Mouse (Mus musculus): ENCODE results near the gene C87436. TPM values are rescaled to one million over a fixed set of nuclear protein-coding genes. Genes with fewer than 3 reads are reported as not detected.
A peak's percentile ranks its signal among the peaks of the same experiment; 100 is the strongest.

C87436 gene
- total RNA-seq, 2 experiments from 2014 or later, result 16.5 to 23.5 TPM

DNA sequence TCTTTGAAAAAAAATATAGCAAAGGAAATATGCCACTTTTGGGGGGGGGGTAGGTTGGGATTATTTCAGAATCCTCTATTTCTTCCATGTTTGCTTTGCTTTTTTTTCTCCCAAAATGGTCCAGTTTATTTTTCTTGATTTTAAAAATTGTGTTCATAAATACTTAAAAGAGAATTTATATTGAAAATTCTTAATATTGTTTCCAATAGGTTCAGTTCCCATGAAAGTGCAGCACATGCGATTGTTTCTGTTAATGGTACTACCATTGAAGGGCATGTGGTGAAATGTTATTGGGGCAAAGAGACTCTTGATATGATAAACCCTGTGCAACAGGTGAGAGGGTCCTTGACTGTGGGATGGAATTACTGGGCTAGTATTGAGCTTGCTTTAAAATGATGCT lies 11.8 kb upstream of the C87436 start, which contains the start of gene Gm44790:
TSS of gene Gm44790 (plus strand) at position 301 of the 400 bp plus-strand sequence.
- DNase-seq, result no peak

DNA sequence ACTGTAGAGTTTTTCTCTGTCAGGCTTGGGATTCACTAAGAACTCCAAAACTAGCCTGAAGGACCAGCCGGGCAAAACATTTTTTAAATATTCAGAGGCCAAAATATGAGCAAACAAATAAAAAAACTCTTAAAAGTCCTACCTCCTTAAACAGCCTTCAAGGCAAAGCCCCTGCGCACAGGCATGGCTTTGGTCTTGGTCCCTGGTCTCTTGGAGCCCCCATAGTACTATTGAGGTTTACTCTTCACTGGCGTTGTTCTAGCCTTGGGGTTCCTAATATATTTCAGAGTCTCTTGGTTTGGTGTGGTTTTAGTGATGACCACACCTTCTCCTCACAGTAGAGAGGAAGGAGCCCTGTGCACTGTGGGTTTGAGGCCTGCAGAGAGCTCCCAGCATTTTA lies 6.6 kb upstream of the C87436 start:
- DNase-seq, result no peak

DNA sequence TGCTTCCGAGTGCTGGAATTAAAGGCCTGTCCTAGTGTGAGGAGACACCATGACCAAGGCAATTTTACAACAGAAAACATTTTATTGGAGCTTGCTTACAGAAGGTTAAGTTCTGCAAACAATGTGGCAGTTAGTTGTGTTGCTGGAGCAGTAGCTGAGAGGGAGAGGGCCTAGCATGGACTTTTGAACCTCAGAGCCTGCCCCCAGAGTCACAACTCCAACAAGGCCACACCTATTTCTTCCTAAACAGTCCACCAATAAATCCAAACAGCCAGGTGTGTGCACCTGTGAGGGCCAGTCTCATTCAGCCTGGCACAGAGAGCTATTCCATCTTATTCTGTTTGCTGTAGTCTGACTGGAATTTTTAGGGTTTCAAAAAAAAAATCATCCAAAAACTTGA lies 4.5 kb upstream of the C87436 start:
- DNase-seq, result no peak

DNA sequence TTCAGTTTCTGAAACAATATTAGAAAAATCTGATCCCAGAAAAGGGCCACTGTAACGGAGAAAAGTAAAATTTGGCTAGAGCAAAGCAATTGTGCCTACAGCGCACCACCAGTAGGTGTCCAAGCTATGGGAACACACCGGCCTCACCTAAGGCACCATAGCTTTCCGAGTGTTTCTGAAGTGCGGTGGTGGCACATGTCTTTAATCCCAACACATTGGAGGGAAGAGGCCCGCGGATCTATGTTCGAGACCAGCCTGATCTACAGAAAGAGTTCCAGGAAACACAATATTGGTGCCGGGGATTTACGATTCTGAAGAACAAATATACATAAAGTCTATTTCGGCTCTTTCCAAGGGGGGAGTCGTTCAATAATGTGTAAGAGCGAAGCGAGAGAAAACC lies 463 bp upstream of the C87436 start:
- DNase-seq, result peak; percentile 45 to 55

DNA sequence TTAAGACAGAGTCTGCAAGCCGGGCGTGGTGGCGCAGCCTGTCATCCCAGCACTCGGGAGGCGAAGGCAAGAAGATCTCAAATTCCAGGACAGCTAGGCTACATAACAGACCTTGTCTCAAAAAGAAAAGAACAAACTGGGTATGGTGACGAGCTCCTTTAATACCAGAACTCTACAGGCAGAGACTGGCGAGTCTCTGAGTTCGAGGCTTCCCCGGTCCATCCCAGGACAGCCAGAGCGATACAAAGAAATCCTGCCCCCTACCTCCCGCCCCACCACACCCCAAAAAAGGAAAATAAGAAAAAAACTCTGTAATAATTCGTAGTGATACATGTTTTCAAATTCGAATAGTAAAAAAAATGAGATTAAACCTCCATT lies 934 bp downstream of the C87436 start:
- DNase-seq, result no peak

DNA sequence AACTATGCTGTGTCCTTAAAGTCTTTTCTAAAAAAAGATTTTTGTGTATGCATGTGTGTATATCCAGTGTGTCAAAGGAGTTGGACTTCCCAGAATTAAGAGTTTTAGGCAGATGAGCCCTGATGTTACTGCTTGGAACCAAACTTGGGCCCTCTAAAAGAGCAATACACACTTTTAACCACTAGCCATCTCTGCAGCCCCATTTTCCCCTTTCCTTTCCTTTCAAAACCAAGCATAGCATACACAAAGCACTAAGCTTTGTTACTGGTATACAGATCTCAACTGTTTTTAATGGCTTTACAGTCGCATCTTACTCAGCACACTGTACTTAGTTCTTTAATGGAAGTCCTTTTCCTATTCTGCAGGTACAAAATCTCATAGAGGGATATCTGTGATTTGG lies 1.4 kb downstream of the C87436 start:
- DNase-seq, result no peak

DNA sequence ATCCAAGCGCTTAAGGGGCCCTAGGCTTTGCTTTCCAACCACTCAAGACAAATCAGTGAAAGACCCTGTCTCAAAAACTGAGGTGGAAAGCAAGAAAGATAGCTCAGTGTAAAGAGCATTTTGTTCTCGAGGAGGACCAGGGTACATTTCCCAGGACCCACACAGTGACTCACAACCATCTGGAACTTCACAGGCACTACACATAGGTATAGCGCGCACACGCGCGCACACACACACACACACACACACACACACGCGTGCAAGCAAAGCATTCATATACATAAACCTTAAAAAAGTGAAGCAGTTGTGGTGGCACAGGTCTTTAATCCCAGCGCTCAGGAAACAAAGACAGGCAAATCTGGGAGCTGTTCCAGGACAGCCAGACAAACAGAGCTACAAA lies 3.4 kb downstream of the C87436 start:
- no peak for DNase-seq

DNA sequence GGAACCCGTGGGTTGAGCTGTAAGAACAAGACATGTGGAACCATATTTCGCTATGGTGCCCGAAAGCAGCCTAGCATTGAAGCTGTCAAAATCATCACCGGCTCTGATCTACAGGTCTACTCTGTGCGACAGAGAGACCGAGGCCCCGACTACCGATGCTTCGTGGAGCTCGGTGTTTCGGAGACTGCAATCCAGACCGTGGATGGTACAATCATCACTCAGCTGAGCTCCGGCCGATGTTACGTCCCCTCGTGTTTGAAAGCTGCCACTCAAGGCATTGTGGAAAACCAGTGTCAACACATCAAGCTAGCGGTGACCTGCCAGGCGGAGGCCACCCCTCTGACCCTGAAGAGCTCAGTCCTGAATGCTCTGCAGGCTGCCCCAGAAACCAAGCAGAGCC lies 7.4 kb downstream of the C87436 start:
- DNase-seq, result no peak

DNA sequence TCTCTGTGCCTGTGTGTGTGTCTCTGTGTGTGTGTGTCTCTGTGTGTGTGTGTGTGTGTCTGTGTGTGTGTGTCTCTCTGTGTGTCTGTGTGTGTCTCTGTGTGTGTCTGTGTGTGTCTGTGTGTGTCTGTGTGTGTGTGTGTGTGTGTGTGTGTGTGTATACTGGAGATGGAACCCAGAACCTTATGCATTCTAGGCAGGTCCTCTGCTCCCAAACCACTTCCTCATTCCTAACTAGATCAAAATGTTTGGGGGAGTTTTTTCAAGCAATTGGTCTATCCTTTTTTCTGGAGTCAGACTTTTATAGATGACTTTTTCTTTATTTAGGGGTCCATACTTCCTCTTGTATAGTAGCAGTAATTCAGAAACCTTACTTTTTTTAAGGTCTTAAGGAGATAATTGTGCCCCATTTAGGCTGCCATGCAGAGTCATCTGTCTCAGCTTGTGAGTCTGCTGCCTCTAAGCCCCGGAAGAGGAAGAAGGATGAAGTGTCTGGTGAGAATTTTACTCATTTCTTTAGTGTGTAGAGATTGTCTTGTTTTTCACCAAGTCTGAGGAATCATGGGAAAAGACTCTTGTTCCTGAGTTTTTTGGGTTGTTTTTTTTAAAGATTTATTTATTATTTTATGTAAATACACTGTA lies 8.9 kb downstream of the C87436 start:
- DNase-seq, result no peak

DNA sequence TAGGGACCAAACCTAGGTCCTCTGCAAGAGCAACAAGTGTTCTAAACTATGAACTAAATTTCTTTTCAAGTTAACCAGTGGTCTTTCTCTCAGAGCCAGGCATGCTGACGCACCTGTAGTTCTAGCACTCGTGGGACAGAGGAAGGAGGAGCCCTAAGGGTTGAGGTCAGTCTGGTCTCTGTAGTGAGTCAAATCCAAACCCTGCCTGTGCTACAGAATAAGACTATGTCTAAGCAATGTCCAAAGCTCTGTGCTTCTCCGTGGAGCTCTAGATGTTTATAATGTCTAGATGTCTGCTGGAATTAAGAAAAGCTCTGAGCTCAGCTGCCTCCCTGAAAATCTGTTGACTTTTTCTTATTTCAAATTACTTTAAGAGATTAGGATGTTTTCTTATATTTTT lies 18.6 kb downstream of the C87436 start:
- DNase-seq, result no peak

DNA sequence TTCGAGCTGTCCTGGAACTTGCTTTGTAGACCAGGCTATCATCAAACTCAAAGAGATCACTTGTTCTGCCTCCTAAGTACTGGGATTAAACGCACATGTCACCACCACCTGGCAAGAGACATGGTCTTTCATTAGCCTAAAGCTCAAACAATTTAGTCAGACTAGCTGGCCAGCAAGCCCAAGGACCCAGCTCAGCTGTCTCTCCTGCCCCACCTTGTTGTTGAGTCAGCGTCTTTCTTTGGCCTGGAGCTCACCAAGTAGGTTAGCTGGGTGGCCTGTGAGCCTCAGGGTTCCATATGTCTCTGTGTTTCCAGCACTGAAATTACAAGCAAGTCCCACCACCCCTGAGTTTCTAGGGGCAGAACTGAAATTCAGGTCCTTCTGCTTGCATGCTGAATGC lies 24.9 kb downstream of the C87436 start:
- no peak for DNase-seq

DNA sequence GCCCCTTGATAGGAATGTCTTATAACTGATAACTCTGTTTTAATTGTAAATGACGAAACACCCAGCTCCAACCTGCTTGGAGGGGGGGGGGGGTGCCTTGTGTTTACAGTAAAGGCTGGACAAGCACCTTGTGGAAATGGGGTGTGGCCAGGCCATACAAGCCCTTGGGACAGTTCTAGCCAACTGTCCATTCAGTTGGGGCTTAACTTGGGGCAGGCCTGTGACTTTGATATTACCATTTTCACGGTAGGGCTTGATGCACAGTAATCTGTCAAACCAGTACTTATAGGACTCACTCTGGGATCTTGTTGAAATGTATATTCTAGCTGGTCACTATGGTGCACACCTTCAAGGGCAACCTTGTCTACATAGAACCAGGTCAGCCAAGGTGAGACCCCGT lies 33.1 kb downstream of the C87436 start:
- no peak for DNase-seq

DNA sequence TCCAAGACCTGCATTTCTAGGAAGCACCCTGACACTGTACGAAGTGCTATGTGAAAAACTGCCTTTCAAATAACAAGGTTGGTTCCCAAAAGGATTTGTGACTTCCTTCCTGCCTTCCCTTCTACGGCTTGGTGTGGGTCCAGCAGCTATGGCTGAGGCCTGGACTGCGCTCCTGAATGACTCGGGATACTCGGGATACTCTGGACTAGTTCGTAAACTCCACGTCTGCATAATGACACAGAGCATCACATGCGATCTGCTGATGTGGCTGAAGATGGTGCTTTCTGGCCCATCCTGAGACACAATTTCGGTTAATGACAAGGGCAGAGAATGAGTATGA lies 33.6 kb downstream of the C87436 start:
- no peak for DNase-seq

DNA sequence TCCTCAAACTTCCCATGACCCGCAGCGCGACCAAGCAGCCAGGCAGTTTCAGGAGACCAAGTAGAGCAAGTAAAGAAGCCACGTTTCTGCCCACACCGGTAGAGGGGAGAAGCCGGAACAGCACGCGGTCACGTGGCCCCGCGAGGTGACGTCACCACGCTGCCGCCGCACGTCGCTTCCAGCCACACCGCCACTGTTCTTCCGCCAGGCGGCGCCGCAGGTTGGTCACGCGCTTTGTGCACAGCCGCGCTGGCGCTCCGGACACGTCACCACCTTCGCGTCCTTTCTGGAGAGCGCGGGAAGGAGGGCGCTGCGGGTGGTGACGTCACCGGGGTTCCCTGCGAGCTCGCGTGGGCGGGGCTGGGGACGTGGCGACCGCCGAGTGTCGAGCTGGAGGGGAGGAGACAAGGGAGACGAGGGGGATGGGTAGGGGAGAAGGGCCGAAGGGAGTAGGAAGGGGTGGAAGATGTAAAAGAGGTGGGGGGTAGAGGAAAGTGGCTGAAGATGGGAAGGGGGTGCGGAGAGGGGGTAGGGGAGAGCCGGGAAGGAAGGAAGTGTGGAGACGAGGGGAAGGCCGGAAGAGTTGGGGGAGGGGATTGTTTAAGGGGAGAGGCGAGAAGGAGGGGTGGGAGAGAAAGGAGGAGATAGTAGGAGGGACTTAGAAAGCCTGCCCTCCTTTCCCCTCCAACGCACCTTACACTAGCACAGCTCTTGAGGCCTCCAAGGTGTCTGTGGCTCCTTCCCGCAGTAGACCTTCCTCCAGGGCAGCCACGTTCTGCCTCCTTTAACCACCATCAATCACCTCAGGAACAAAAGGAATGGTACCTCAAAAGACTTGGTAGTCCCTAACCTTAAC lies 34.2 kb downstream of the C87436 start:
- DNase-seq, result peak; percentile 100

DNA sequence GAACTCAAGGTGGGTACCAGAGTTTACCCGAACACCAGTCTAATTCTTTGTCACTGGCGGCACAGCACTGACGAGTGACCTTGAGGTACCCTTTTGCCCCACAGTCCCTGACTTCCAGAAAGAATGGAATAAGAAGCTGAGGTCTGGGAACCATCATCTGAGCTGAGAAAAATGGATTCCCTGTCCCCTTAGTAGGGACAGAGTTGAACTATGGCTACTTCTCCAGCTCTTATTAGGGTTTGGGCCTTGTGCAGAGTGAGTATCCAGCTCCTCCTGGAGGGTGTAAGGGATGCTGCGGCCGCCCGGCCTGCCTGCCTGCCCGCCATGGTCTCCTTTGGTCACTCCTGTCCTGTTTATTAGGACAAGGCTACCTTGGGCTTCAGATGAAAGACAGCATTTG lies 34.9 kb downstream of the C87436 start:
- DNase-seq, result peak in 1 of 2 experiments; percentile 45

DNA sequence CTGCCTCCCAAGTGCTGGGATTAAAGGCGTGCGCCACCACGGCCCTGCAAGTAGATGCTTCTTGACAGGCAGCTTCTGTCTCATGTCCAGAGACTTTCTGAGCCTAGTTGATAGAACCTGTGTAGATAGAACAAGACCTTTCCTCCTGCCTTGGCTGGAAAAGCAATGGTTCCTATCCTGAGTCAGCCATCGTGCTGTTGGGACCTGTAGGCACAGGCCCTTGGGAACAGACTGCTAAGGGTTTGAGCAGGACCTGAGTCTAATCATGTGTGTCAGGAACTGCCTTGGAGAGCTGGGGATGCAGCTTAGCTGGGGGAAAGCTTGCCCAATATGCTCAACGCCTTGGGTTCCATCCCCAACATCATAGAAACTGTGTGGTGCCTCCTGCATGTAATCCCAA lies 35.9 kb downstream of the C87436 start:
- no peak for DNase-seq

DNA sequence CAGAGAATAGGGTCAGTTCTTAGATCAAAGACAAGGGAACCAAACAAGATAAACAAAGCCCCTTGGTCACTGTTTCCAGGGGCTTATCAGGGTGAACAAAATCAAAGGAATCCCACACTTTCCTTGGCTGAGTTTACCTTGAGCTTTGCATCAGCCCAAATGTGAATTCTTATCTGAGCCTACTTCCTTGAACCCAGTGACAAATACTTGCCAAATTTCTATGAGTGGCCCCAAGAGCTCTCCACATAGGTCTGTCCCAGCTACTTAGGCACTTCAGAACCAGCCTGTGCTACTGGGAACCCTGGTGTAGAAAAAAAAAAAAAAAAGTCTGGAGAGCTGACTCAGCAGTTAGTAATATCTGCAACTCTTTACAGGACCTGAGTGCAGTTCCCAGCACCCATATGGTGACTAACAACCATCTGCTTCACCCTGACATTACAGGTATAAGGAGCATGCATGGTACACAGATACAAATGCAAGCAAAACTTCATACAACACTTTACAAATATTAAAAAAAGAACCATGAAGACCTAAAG lies 36.5 kb downstream of the C87436 start:
- DNase-seq, result no peak

DNA sequence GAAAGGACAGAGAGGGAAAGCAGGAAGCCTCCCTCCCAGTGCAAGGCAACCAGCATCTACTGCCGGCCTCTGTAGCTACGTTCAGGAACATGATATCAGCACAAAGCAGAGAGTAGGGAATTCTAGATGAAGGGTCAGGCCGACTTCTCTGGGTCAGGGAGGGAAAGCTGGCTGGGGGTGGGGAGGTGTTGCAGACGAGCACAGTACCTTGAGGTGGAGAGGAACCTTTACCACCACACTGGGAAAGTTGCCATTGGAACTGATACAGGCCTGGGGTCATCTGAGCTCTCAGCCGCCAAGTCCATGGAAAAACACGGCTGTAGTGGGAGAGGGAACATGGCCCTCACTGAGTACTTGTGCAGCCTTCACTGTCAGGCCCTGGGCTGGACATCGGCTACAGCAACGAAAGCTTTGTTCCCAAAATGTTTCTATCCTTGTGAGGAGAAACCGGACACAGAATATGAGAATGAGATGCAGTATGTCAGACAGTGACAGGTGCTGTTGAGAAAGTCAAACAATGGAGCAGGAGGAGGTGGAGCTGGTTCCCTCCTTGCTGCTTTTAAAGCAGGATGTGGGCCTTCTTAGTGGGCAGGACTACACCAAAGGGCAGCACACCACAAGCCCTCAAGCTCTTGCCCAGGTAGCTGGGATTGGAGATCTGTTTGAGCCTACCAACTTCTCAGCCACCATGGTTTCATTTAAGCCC lies 37.4 kb downstream of the C87436 start:
- no peak for DNase-seq

DNA sequence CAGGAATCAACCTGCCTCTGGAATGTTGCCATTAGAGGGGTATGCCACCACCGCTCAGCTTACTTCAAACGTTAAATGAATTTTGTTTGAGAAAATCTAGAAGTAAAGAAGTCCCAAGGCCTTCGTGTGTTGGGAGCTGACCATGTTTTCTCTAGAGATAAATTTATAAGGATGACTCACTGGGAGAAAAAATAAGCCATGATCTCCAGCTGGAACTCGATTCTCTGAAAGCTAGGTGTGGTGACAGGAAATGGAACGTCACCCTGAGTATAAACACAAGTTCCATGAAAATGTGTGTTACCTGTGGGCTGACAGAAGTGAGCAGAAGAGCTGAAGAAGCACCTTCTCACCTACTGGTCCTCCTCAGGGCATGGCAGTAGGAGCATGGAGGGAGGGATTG lies 38.8 kb downstream of the C87436 start:
- no peak for DNase-seq

DNA sequence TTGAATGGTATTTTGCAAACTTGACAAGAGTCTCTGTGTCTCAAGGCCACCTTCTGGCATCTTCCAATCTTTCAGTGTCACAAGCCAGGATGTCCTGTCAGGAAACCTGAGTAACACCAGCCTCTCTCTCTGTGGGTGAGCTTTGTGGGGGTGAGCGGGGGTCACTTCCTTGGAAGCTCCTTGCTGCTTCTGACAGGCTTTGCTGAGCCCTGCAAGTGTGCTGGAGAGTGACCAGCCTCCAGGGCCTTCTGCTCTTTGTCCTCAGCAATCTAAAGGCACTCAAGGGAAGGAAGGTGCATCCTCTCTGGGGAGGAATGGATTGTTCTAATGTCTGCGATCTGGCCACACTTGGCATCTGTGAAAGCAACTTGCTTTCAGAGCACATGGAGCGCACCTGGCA lies 41.1 kb downstream of the C87436 start:
- DNase-seq, result peak; percentile 43 to 70

DNA sequence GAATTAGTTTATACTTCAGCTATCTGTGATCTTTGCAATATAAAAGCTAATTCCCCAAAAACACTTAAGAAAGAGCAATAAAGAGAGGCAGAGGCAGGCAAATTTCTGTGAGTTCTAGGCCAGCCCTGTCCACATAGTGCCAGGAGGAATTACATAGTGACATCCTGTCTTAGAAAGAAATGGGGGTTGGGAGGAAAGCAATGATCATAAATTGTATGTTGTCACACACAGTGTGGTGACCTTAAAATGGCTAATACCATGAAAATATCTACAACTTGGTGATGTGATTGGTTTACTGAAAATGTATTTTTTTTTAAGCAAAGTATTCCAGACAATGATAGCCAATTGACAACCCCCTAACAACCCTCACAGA lies 41.6 kb downstream of the C87436 start:
- DNase-seq, result no peak

DNA sequence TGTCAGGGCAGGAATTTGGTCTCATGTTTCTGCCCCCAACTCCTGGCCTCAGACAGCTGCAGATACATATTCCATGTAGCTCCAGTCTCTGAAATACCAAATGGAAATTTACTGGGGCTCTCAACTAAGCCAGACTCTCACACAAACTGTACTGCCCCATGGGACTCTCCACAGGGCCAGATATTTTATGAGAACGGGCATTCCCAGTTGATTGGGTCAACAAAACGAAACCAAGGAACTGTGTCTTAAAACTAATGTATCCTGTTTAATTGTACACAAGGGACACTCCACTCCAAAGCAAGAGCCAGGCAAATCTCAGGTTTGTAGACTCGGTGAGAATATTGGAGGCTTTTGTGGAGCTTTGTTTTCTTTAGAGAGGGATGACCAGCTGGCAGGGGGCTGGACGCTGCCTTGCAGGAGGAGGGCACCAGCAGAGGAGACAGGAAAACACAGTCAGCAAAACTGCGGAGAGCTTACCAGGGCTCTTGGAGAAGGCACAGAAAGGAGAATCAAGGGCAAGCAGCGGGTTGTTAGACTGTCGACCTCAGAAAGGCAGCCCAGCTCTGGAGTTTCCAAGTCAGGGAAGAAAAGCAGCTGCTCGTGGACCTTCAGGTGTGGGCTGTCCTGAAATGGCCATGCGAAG lies 42.1 kb downstream of the C87436 start:
- DNase-seq, result peak; percentile 55 to 68

DNA sequence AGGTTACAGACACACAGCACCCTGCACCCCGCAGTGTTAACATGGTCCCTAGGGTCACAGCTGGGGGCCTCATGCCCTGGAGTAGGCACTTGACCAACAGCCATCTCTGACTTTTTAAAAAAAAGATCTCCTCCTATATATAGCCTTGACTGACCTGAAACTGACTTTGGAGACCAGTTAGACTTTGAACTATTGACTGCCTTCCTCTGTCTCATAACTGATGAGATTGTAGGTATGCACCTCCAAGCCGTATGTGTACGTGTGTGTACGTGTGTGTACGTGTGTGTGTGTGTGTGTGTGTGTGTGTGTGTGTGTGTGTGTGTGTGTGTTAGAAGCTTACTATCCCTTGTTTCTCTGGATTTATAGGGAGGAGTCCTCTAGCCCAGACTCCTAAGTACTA lies 43.7 kb downstream of the C87436 start:
- no peak for DNase-seq
